Mouse (Mus musculus): Measurements from ENCODE around the gene Saysd1. TPM values are rescaled to one million over a fixed set of nuclear protein-coding genes. Genes with fewer than 3 reads are reported as not detected.
A peak's percentile ranks its signal among the peaks of the same experiment; 100 is the strongest.

Gene Saysd1
- polyA plus RNA-seq, 1 experiment, result 8.8 TPM

DNA sequence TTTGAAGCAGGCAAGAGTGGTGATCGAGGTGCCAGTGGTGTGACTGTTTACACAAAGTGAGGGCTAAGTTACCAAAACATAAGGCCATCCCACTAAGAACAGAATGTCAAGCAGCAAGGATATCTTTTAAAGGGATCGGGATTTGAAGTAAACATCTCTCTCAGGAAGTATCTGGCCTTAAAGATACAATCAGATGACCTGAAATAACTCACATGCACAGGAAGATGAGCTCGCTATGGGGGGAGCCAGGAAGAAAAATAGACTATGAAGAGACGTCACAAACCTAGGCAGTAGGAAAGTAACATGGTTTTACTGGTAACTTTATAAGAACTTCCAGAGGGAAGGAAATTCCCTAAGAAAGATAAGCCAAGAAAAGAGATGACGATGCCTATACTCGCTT is 32.1 kb downstream of the Saysd1 start:
- DNase-seq (ENCODE audit: low read depth), result no peak
- TF ChIP-seq POLR2A (IDR thresholded peaks at IDR 0.05; ENCODE audit: borderline replicate concordance, extremely low read depth, insufficient read depth, insufficient read length, poor library complexity, severe bottlenecking) (no peak), CTCF (IDR thresholded peaks at IDR 0.05; ENCODE audit: borderline replicate concordance, extremely low read depth, insufficient read depth, insufficient read length) (no peak)

DNA sequence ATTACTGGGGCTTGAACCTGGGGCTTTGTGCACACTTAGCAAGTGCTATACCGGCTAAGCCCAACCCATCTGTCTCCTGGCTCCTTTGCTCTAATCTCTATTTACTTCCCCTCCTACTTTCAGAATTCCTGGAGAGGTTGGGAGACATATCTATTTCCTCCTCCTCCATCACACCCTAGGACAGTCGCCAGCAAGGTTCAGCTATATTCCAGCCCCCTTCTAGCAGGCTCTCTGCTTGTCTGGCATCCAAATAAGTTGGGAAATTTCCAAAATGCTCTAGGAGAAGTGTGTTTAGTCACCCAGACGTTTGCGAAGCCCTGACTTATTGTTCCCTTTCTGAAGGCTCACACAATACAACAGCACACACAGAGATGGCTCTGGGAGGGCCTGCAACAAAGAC is 35.1 kb downstream of the Saysd1 start:
- DNase-seq (ENCODE audit: low read depth), result peak; percentile 27
- TF ChIP-seq CTCF (IDR thresholded peaks at IDR 0.05; ENCODE audit: borderline replicate concordance, extremely low read depth, insufficient read depth, insufficient read length) (no peak), POLR2A (IDR thresholded peaks at IDR 0.05; ENCODE audit: borderline replicate concordance, extremely low read depth, insufficient read depth, insufficient read length, poor library complexity, severe bottlenecking) (no peak)

- DNase-seq (ENCODE audit: low read depth), result no peak
- TF ChIP-seq CTCF (IDR thresholded peaks at IDR 0.05; ENCODE audit: borderline replicate concordance, extremely low read depth, insufficient read depth, insufficient read length) (no peak), POLR2A (IDR thresholded peaks at IDR 0.05; ENCODE audit: borderline replicate concordance, extremely low read depth, insufficient read depth, insufficient read length, poor library complexity, severe bottlenecking) (no peak)
Measured at GRCm38 (mm10) chr14:20098061-20098460, 40.3 kb downstream of the Saysd1 start.

GRCm38 (mm10) chr14:20094942-20095341 is 43.4 kb downstream of the Saysd1 start:
- no peak for DNase-seq (ENCODE audit: low read depth)
- TF ChIP-seq POLR2A (IDR thresholded peaks at IDR 0.05; ENCODE audit: borderline replicate concordance, extremely low read depth, insufficient read depth, insufficient read length, poor library complexity, severe bottlenecking), result no peak
- no peak for TF ChIP-seq CTCF (IDR thresholded peaks at IDR 0.05; ENCODE audit: borderline replicate concordance, extremely low read depth, insufficient read depth, insufficient read length)

DNA sequence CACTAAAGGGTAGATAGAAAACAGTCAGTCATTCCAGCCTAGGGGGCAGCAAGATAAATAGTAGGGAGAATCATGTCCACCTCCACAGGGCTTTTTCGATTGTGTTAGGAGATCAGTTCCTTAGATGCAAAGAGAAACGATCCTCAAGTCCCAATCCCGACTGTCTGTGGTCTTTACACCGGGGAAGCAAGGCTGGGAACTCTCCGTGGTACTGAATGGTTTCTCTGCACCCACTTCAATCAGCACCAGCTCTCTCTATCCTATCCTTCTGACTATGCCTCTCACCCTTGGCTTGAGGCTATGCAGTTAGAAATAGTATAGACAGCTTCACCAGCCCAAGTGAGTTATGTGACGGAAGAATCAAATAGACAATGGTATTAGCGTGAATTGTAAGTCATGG is 44.8 kb downstream of the Saysd1 start:
- DNase-seq (ENCODE audit: low read depth), result peak; percentile 37

DNA sequence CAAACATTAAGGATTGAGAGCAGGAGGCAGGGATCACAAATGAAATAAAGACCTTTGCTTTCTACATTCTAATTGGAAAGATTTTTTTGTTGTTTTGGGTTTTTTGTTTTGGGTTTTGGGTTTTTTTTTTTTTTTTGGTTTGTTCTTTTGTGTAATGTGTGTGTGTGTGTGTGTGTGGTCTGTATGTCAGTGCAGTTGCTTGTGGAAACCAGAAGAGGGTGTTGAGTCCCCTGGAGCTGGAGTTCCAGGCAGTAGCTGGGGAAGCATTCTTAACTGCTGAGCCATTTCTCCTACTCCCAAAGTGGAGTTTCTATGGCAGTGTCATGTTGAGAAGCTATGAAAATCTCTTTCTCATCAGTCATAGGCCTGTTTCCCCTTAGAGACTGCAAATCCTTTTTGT is 54.0 kb downstream of the Saysd1 start:
- no peak for TF ChIP-seq POLR2A (IDR thresholded peaks at IDR 0.05; ENCODE audit: borderline replicate concordance, extremely low read depth, insufficient read depth, insufficient read length, poor library complexity, severe bottlenecking)
- no peak for TF ChIP-seq CTCF (IDR thresholded peaks at IDR 0.05; ENCODE audit: borderline replicate concordance, extremely low read depth, insufficient read depth, insufficient read length)

More for the DNA sequence above, 44.8 kb downstream of the Saysd1 start:
- no peak for TF ChIP-seq CTCF (IDR thresholded peaks at IDR 0.05; ENCODE audit: borderline replicate concordance, extremely low read depth, insufficient read depth, insufficient read length)
- TF ChIP-seq POLR2A (IDR thresholded peaks at IDR 0.05; ENCODE audit: borderline replicate concordance, extremely low read depth, insufficient read depth, insufficient read length, poor library complexity, severe bottlenecking), result no peak

GRCm38 (mm10) chr14:20082536-20083325 is 55.6 kb downstream of the Saysd1 start:
- peak; percentile 97 for DNase-seq (ENCODE audit: low read depth)
- TF ChIP-seq CTCF (IDR thresholded peaks at IDR 0.05; ENCODE audit: borderline replicate concordance, extremely low read depth, insufficient read depth, insufficient read length), result no peak
- TF ChIP-seq POLR2A (IDR thresholded peaks at IDR 0.05; ENCODE audit: borderline replicate concordance, extremely low read depth, insufficient read depth, insufficient read length, poor library complexity, severe bottlenecking), result peak; percentile 83

More for the DNA sequence above, 54.0 kb downstream of the Saysd1 start:
- no peak for DNase-seq (ENCODE audit: low read depth)

GRCm38 (mm10) chr14:20081937-20082533 is 56.3 kb downstream of the Saysd1 start:
- DNase-seq (ENCODE audit: low read depth), result no peak
- no peak for TF ChIP-seq POLR2A (IDR thresholded peaks at IDR 0.05; ENCODE audit: borderline replicate concordance, extremely low read depth, insufficient read depth, insufficient read length, poor library complexity, severe bottlenecking)
- TF ChIP-seq CTCF (IDR thresholded peaks at IDR 0.05; ENCODE audit: borderline replicate concordance, extremely low read depth, insufficient read depth, insufficient read length), result no peak

GRCm38 (mm10) chr14:20081084-20081483 is 57.2 kb downstream of the Saysd1 start:
- no peak for DNase-seq (ENCODE audit: low read depth)
- TF ChIP-seq POLR2A (IDR thresholded peaks at IDR 0.05; ENCODE audit: borderline replicate concordance, extremely low read depth, insufficient read depth, insufficient read length, poor library complexity, severe bottlenecking) (no peak), CTCF (IDR thresholded peaks at IDR 0.05; ENCODE audit: borderline replicate concordance, extremely low read depth, insufficient read depth, insufficient read length) (no peak)

DNA sequence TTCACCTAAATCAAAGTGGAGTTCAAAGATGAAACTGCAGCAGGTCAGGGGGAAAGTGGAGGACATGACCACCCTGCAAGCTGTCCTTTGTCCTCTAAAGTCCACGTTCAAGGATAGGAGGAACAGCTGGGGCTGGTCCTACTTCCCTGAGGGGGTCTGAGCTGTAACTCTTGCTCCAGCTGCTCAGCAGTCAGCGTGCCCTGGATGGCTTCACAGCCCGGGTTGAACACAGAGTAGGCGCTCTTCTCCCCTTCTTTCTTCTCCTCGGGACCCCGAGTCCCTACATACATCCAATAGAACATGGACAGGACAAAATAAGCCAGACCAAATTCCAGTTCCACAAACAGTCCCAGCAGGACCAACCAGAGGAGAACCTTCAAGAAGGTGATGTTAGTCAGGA is 61.2 kb downstream of the Saysd1 start:
- no peak for DNase-seq (ENCODE audit: low read depth)
- TF ChIP-seq CTCF (IDR thresholded peaks at IDR 0.05; ENCODE audit: borderline replicate concordance, extremely low read depth, insufficient read depth, insufficient read length) (no peak), POLR2A (IDR thresholded peaks at IDR 0.05; ENCODE audit: borderline replicate concordance, extremely low read depth, insufficient read depth, insufficient read length, poor library complexity, severe bottlenecking) (no peak)

DNA sequence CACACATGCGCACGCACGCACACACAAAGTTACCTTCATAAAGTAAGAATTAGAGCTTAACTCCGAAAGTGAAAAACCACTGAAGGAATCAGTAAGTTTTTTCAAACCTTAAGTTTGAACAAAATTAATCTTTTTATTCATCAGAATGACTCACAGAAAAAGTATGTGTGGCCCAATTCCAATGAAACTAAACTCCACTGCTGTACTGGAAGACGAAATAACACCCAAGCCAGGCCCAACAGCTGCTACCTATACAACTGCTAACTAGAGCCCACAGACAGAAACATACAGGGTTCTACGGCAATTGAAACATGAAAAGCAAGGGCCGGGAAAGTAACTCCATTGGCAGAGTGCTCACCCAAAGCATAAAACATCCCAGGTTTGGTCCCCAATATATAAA is 62.8 kb downstream of the Saysd1 start:
- no peak for DNase-seq (ENCODE audit: low read depth)
- TF ChIP-seq POLR2A (IDR thresholded peaks at IDR 0.05; ENCODE audit: borderline replicate concordance, extremely low read depth, insufficient read depth, insufficient read length, poor library complexity, severe bottlenecking), result no peak
- TF ChIP-seq CTCF (IDR thresholded peaks at IDR 0.05; ENCODE audit: borderline replicate concordance, extremely low read depth, insufficient read depth, insufficient read length), result no peak

GRCm38 (mm10) chr14:20074759-20075158 is 63.6 kb downstream of the Saysd1 start:
- TF ChIP-seq POLR2A (IDR thresholded peaks at IDR 0.05; ENCODE audit: borderline replicate concordance, extremely low read depth, insufficient read depth, insufficient read length, poor library complexity, severe bottlenecking) (no peak), CTCF (IDR thresholded peaks at IDR 0.05; ENCODE audit: borderline replicate concordance, extremely low read depth, insufficient read depth, insufficient read length) (no peak)
- no peak for DNase-seq (ENCODE audit: low read depth)

Data from brain, embryonic 14.5 days (tissue).